Mouse (Mus musculus) ovary, postnatal 10 days (tissue): ENCODE measurements around the gene Gm10330.
"Not testable (repeated sequence)": the region's sequence is repeated elsewhere in the genome, so short reads cannot be mapped to it uniquely, and the experiment has no call there.

ENCODE experiments used
- DNase-seq: peaks from one replicate; pipeline ENCODE4 v3.0.0; 2022; ENCODE audit warnings: low spot score

Gene Gm10330

DNA sequence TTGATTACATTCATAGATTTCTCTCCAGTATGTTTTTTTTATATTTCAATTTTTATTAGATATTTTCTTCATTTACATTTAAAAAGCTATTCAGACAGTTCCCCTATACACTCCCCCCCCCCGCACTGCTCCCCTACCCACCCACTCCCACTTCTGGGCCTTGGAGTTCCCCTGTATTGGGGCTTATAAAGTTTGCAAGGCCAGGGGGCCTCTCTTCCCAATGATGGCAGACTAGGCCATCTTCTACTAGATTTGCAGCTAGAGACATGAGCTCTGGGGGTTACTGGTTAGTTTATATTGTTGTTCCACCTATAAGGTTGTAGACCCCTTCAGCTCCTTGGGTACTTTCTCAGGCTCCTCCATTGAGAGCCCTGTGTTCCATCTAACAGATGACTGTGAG lies at the start of gene Gm10330:
TSS of gene Gm10330 (minus strand) at position 101 of the 400 bp plus-strand sequence.
- not testable (repeated sequence) for DNase-seq

DNA sequence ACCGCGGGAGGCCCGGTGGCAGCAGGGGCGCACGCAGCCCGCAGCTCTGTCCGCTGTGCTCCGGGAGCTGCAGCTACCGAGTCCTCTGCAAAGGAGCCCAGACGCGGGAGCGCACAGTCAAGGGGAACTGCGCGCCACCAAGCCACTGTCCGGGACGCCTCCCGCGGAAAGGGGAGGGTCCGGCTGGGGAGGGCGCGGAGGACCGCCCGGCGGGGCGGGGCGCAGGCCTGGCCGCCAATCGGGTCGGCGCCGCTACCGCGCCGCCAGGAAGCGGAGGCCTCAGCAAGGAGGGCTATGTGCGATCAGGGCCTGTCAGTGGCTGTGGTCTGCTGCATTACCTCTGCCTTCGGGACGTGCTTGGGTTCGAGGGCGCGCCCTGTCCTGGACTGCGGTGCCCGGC lies 20.7 kb upstream of the Gm10330 start:
- DNase-seq = not testable (repeated sequence)

DNA sequence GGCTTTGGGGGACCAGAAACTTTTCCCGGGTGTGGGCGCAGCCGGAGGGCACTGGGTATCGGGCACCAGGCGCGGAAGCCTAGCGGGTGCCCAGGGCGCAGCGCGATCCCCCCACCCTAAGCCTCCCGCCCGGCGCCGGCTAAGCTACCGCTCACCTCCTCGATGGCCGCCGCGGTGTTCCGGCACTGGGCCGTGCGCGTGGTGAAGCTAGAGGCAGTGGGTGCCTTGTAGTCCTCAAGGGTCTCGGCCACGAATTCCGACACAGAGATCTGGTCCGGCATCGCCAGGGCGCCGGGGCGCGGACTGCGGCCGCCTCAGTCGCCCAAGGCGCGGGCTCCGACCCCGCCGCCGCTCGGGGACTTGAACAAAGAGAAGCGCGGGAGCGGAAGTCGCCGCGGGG lies 20.3 kb upstream of the Gm10330 start:
- peak; percentile 2 for DNase-seq
